In the genomic region with DNA sequence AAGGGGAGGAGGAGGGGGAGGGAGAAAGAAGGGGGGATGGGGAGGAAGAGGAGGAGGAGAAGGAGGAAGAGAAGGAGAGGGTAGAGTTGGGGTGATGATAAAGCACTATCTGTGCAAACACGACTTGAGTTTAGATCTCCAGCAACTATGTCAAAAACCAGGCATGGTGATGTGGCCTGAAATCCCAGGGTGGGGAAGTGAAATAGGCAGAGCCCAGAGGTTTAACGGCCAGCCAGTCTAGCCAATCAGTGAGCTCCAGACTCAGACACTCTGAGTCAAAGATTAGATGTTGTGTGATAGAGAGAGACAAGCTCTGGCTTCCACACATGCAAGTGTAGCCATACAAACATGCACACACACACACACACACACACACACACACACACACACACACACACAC, we compare ENCODE assay signal across 17 mouse cellular contexts.
A peak's percentile ranks its signal among the peaks of the same experiment; 100 is the strongest.
DNase-seq lines count a peak whose midpoint lies in the region; TF ChIP-seq lines count a peak whose summit lies in the region.
"Had no signal": no experiment of that assay in that cellular context is flagged by ENCODE, and none has a peak within 500 bp of the region (broad histone marks: within the 10 kb centered on the region; RNA-seq: fewer than 3 reads in every experiment).

No protein-coding gene starts in this region.

- no peaks in the 10 kb centered on the region; a peak in 1 of 4 replicates for H3K36me3 ChIP-seq in MEL (ENCODE audit: control insufficient read depth in 1 of 2, insufficient read depth in 2 of 2, low read length in 2 of 2)
- H3K36me3 ChIP-seq: G1E had no signal

- TF ChIP-seq POLR2A in MEL (IDR thresholded peaks at IDR 0.05; ENCODE audit: control insufficient read depth in 1 of 2, insufficient read depth in 1 of 2, low read depth in 1 of 2, low read length in 2 of 2, poor library complexity in 1 of 2), result no peak

- no peak for TF ChIP-seq CTCF in MEL (IDR thresholded peaks at IDR 0.05 in 2 of 3, conservative IDR thresholded peaks at IDR 0.05 in 1 of 3; ENCODE audit: control insufficient read depth in 1 of 3, insufficient read depth in 1 of 3, low read depth in 2 of 3, low read length in 3 of 3, poor library complexity in 1 of 3, severe bottlenecking in 1 of 3)

- H3K9ac ChIP-seq in MEL (ENCODE audit: control insufficient read depth, low read depth, low read length, poor library complexity, severe bottlenecking), result no peak overlapping the region

- H3K27me3 ChIP-seq in MEL (ENCODE audit: control insufficient read depth in 1 of 2, insufficient read depth in 2 of 2, low read length in 2 of 2), result no peaks in the 10 kb centered on the region

- peaks cover 4% of the 10 kb centered on the region; the same call in 1 of the 2 replicates for H3K9me3 ChIP-seq in MEL (replicated peaks; ENCODE audit: insufficient read depth, low read length)
- H3K9me3 ChIP-seq: G1E had no signal

- TF ChIP-seq EP300 in MEL (IDR thresholded peaks at IDR 0.05; ENCODE audit: low read depth in 1 of 2, low read length in 2 of 2), result peak; percentile 89 to 96

- DNase-seq in MEL (ENCODE audit: low read depth, low spot score), result peak; percentile 80
- peak; percentile 26 for DNase-seq in MEL-GATA-1-ER (ENCODE audit: extremely low read depth, low read depth)
- DNase-seq in neural tube, embryonic 10.5 days (ENCODE audit: extremely low spot score, low spot score), result no peak
- DNase-seq in frontal cortex, postnatal 10 days (ENCODE audit: low spot score in 2 of 2), result no peak
- DNase-seq: adrenal gland, adult 2 months; adrenal gland, adult 8-10 months; adrenal gland, postnatal 10 days; adrenal gland, postnatal 14 days; adrenal gland, postnatal 25 days; adrenal gland, postnatal 36 days; B cell, adult 2 months; cerebellum, adult 11 months; cerebellum, adult 11-12 months; cerebellum, adult 18-20 months; cerebellum, adult 2 months; cerebellum, adult 8-10 months had no signal

- H3K4me3 ChIP-seq in MEL (ENCODE audit: control insufficient read depth in 1 of 2, insufficient read depth in 1 of 2, low read depth in 2 of 2, low read length in 2 of 2), result no peak overlapping the region

- H3K4me1 ChIP-seq in MEL (ENCODE audit: control insufficient read depth in 1 of 2, insufficient read depth in 2 of 2, low read length in 2 of 2), result peaks cover 2 to 9% of the 10 kb centered on the region in 2 experiments

- H3K79me2 ChIP-seq in MEL (ENCODE audit: control insufficient read depth, insufficient read depth, low read length, poor library complexity), result no peaks in the 10 kb centered on the region

- peak overlapping the region; percentile 40 for H3K27ac ChIP-seq in MEL (ENCODE audit: control insufficient read depth, low read depth, low read length)

- TF ChIP-seq RAD21 in MEL (IDR thresholded peaks at IDR 0.05; ENCODE audit: low read depth, low read length), result no peak

TF ChIP-seq in MEL, 35 proteins besides CTCF, POLR2A, EP300 and RAD21:
- TF ChIP-seq ZMIZ1 (IDR thresholded peaks at IDR 0.05; ENCODE audit: low read depth, low read length) (peak; percentile 58; the same call in 1 of the 2 replicates), TCF12 (IDR thresholded peaks at IDR 0.05; ENCODE audit: low read depth, low read length) (peak; percentile 98), POLR2AphosphoS5 (IDR thresholded peaks at IDR 0.05; ENCODE audit: borderline replicate concordance, low read depth, low read length) (no peak), GABPA (IDR thresholded peaks at IDR 0.05; ENCODE audit: low read depth, low read length) (no peak), MYB (IDR thresholded peaks at IDR 0.05; ENCODE audit: low read depth, low read length) (peak; percentile 82), TAL1 (IDR thresholded peaks at IDR 0.05; ENCODE audit: low read length) (peak; percentile 63), USF1 (IDR thresholded peaks at IDR 0.05; ENCODE audit: low read depth, low read length) (no peak), E2F4 (IDR thresholded peaks at IDR 0.05; ENCODE audit: borderline replicate concordance, low read depth, low read length) (0 out of 2 replicates have a peak, but pooled peaks have one; percentile 44), ELF1 (IDR thresholded peaks at IDR 0.05; ENCODE audit: low read depth, low read length) (0 out of 2 replicates have a peak, but pooled peaks have one; percentile 18), ZKSCAN1 (IDR thresholded peaks at IDR 0.05; ENCODE audit: low read depth, low read length) (no peak), BHLHE40 (IDR thresholded peaks at IDR 0.05; ENCODE audit: borderline replicate concordance, low read depth, low read length) (peak; percentile 34; the same call in 1 of the 2 replicates), SMC3 (IDR thresholded peaks at IDR 0.05; ENCODE audit: low read depth, low read length) (no peak), GATA1 (IDR thresholded peaks at IDR 0.05; ENCODE audit: low read depth, low read length) (peak; percentile 93), ZC3H11A (IDR thresholded peaks at IDR 0.05; ENCODE audit: low read depth, low read length) (no peak), ZNF384 (IDR thresholded peaks at IDR 0.05; ENCODE audit: low read depth, low read length) (no peak), TBP (IDR thresholded peaks at IDR 0.05; ENCODE audit: low read depth, low read length) (no peak), POLR2AphosphoS2 (IDR thresholded peaks at IDR 0.05; ENCODE audit: low read length) (no peak), CHD2 (IDR thresholded peaks at IDR 0.05; ENCODE audit: low read length) (no peak; the same call in 1 of the 2 replicates), MYC (IDR thresholded peaks at IDR 0.05; ENCODE audit: low read depth, low read length) (peak; percentile 63; the same call in 1 of the 2 replicates), SIN3A (IDR thresholded peaks at IDR 0.05; ENCODE audit: low read length) (peak; percentile 67), MXI1 (IDR thresholded peaks at IDR 0.05; ENCODE audit: low read depth, low read length) (no peak), MAFK (IDR thresholded peaks at IDR 0.05; ENCODE audit: borderline replicate concordance, low read depth, low read length) (no peak), NRF1 (IDR thresholded peaks at IDR 0.05; ENCODE audit: insufficient read depth, low read depth, low read length, poor library complexity, severe bottlenecking) (no peak), UBTF (IDR thresholded peaks at IDR 0.05; ENCODE audit: borderline replicate concordance, insufficient read depth, low read depth, low read length) (no peak), MAZ (IDR thresholded peaks at IDR 0.05; ENCODE audit: low read depth, low read length) (peak; percentile 74; the same call in 1 of the 2 replicates), JUND (IDR thresholded peaks at IDR 0.05; ENCODE audit: low read depth, low read length) (no peak), HCFC1 (IDR thresholded peaks at IDR 0.05; ENCODE audit: low read depth, low read length) (no peak; the same call in 1 of the 2 replicates), MAX (IDR thresholded peaks at IDR 0.05; ENCODE audit: low read length) (peak; percentile 64; the same call in 1 of the 2 replicates), RCOR1 (IDR thresholded peaks at IDR 0.05; ENCODE audit: low read depth, low read length) (peak; percentile 87), USF2 (IDR thresholded peaks at IDR 0.05; ENCODE audit: borderline replicate concordance in 1 of 2, insufficient read depth in 1 of 2, low read depth in 1 of 2, low read length in 2 of 2) (no peak), KAT2A (conservative IDR thresholded peaks at IDR 0.05; ENCODE audit: low read depth, low read length) (no peak), NELFE (IDR thresholded peaks at IDR 0.05; ENCODE audit: low read depth, low read length) (peak; percentile 23; the same call in 1 of the 2 replicates), ETS1 (IDR thresholded peaks at IDR 0.05; ENCODE audit: low read depth, low read length) (peak; percentile 75; the same call in 1 of the 2 replicates), CHD1 (IDR thresholded peaks at IDR 0.05; ENCODE audit: low read depth, low read length) (no peak), MEF2A (IDR thresholded peaks at IDR 0.05; ENCODE audit: extremely low read depth, insufficient replicate concordance, low read depth, low read length, poor library complexity, severe bottlenecking) (no peak)

Comparison
In these comparisons a context has a peak if more than half of its experiments do, and no peak if none do; other contexts are left out.
1. DNase-seq: peak in MEL (single experiment) and MEL-GATA-1-ER (single experiment); none in neural tube, embryonic 10.5 days (single experiment) and frontal cortex, postnatal 10 days (0 of 2).